Mouse (Mus musculus): ENCODE measurements around the gene Abcc3. TPM values are rescaled to one million over a fixed set of nuclear protein-coding genes. Genes with fewer than 3 reads are reported as not detected.
A peak's percentile ranks its signal among the peaks of the same experiment; 100 is the strongest.

The Abcc3 gene
- polyA plus RNA-seq, 1 experiment = 123 TPM

DNA sequence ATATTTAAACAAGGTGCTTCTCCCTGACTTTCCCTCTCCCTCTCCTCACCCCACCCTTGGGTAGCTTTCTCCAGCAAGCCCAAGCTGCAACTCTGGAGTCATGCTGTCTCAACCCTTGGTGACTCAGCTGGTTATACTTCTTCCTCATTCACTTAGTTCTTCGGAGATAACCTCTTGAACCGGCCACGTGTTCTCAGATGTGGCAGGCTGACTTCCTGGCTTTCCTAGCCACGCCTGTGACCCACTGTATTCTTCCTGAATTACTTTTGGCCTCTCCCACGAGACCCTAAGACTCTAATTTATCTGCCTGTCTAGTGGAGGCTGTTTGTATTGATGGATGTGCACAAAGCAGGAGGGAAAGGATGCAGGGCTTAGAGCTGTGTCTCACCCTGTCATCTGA is 22.0 kb downstream of the Abcc3 start:
- TF ChIP-seq CTCF (IDR thresholded peaks at IDR 0.05; ENCODE audit: control insufficient read depth, insufficient read depth, insufficient replicate concordance, low read depth, low read length) = no peak
- no peak for TF ChIP-seq POLR2A (IDR thresholded peaks at IDR 0.05; ENCODE audit: control insufficient read depth, low read depth, low read length)
- Histone ChIP-seq H3K4me1 (ENCODE audit: control insufficient read depth, insufficient read depth, low read length) (no peaks in the 10 kb centered on the region), H3K27ac (ENCODE audit: control insufficient read depth, insufficient read depth, low read depth, low read length) (no peak overlapping the region)

DNA sequence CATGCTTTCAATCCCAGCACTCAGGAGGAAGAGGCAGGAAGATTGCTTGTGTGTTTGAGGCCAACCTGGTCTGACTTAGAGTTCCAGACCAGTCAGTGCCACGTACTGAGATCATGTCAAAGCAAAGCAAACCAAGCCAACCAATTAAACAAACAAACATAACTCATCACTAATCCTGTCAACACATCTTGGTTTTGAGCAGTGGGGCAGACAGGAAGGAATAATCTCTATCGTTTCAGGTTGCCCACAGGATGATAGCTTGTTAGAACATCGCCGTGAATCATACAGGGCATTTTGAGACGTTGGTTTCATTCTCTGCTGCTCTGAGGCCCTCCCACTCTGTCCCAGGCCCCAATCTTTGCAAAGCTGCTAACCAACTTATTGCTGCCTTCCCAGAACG is 22.8 kb downstream of the Abcc3 start:
- H3K36me3 ChIP-seq (ENCODE audit: control insufficient read depth, insufficient read depth, low read length) = no peaks in the 10 kb centered on the region
- H3K27me3 ChIP-seq (ENCODE audit: control insufficient read depth, insufficient read depth, low read length) = no peaks in the 10 kb centered on the region
- TF ChIP-seq CTCF (IDR thresholded peaks at IDR 0.05; ENCODE audit: control insufficient read depth, insufficient read depth, insufficient replicate concordance, low read depth, low read length) (no peak), POLR2A (IDR thresholded peaks at IDR 0.05; ENCODE audit: control insufficient read depth, low read depth, low read length) (no peak)
- no peaks in the 10 kb centered on the region for H3K4me1 ChIP-seq (ENCODE audit: control insufficient read depth, insufficient read depth, low read length)
- H3K27ac ChIP-seq (ENCODE audit: control insufficient read depth, insufficient read depth, low read depth, low read length) = no peak overlapping the region
- no peak overlapping the region for H3K4me3 ChIP-seq (ENCODE audit: control insufficient read depth, low read depth, low read length)

More for the DNA sequence above, 22.0 kb downstream of the Abcc3 start:
- H3K27me3 ChIP-seq (ENCODE audit: control insufficient read depth, insufficient read depth, low read length) = no peaks in the 10 kb centered on the region
- H3K36me3 ChIP-seq (ENCODE audit: control insufficient read depth, insufficient read depth, low read length) = no peaks in the 10 kb centered on the region
- H3K4me3 ChIP-seq (ENCODE audit: control insufficient read depth, low read depth, low read length) = no peak overlapping the region

DNA sequence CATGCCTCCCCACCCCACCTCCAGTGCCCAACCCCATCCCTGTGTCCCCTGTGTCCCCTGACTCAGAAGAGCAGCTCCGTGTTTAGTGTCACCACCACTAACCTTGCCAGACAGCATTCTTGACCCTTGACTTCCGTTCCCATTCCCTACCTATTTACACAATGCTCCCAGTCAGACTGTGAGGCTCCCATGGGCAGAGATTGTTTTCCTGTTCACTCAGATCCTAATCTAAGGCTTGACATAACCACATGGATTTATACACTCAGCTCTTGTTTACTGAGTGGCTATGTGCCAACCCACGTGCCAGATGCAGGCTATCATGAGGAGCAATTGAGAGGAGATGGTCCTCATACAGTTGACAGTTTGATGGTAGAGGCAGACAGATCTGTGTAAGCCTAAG is 27.5 kb downstream of the Abcc3 start:
- no peak overlapping the region for H3K4me3 ChIP-seq (ENCODE audit: control insufficient read depth, low read depth, low read length)
- H3K27ac ChIP-seq (ENCODE audit: control insufficient read depth, insufficient read depth, low read depth, low read length) = no peak overlapping the region
- no peaks in the 10 kb centered on the region for H3K4me1 ChIP-seq (ENCODE audit: control insufficient read depth, insufficient read depth, low read length)
- TF ChIP-seq CTCF (IDR thresholded peaks at IDR 0.05; ENCODE audit: control insufficient read depth, insufficient read depth, insufficient replicate concordance, low read depth, low read length) (no peak), POLR2A (IDR thresholded peaks at IDR 0.05; ENCODE audit: control insufficient read depth, low read depth, low read length) (no peak)
- no peaks in the 10 kb centered on the region for H3K36me3 ChIP-seq (ENCODE audit: control insufficient read depth, insufficient read depth, low read length)
- no peaks in the 10 kb centered on the region for H3K27me3 ChIP-seq (ENCODE audit: control insufficient read depth, insufficient read depth, low read length)

DNA sequence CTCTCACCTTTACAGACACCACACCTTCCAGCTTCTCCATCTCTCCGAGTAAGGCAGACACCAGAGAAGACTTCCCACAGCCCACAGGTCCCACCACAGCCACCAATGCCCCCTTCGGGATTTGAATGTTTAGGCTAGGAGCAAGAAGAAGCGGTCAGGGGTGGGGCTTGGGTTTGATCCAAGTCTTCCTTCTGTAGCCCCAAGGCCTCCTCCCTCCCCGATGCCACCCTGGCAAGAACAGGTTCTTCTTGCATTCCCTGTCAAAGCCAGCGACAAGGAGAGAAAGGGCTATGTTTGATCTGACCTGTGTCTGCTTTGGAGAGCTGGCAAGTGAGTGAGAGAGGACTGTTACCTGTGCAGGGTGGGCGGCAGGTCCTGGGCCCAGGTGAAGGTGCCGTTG is 29.1 kb downstream of the Abcc3 start:
- no peaks in the 10 kb centered on the region for H3K27me3 ChIP-seq (ENCODE audit: control insufficient read depth, insufficient read depth, low read length)
- no peak overlapping the region for H3K27ac ChIP-seq (ENCODE audit: control insufficient read depth, insufficient read depth, low read depth, low read length)
- H3K36me3 ChIP-seq (ENCODE audit: control insufficient read depth, insufficient read depth, low read length) = no peaks in the 10 kb centered on the region
- no peak for TF ChIP-seq CTCF (IDR thresholded peaks at IDR 0.05; ENCODE audit: control insufficient read depth, insufficient read depth, insufficient replicate concordance, low read depth, low read length)
- no peak for TF ChIP-seq POLR2A (IDR thresholded peaks at IDR 0.05; ENCODE audit: control insufficient read depth, low read depth, low read length)
- H3K4me3 ChIP-seq (ENCODE audit: control insufficient read depth, low read depth, low read length) = no peak overlapping the region
- H3K4me1 ChIP-seq (ENCODE audit: control insufficient read depth, insufficient read depth, low read length) = no peaks in the 10 kb centered on the region

DNA sequence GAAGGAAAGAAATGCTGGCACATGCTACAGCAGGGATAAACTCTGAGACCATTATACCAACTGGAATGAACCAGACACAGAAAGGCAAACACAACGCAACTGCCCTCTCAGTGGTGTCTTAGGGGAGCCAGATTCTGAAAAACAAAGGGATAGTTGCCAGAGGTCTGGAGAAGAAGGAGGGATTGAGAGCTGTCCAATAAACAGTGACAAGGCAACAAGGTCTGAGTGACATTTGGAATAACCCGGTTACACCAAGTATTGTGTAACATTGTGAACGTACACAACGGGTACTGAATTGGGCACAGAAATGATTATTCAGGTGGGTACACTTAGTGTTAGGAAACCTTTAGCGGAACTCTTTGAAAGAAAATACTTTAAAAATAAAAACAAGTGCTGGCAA is 30.7 kb downstream of the Abcc3 start:
- Histone ChIP-seq H3K4me3 (ENCODE audit: control insufficient read depth, low read depth, low read length) (no peak overlapping the region), H3K4me1 (ENCODE audit: control insufficient read depth, insufficient read depth, low read length) (no peaks in the 10 kb centered on the region), H3K27ac (ENCODE audit: control insufficient read depth, insufficient read depth, low read depth, low read length) (no peak overlapping the region), H3K27me3 (ENCODE audit: control insufficient read depth, insufficient read depth, low read length) (no peaks in the 10 kb centered on the region), H3K36me3 (ENCODE audit: control insufficient read depth, insufficient read depth, low read length) (no peaks in the 10 kb centered on the region)
- TF ChIP-seq POLR2A (IDR thresholded peaks at IDR 0.05; ENCODE audit: control insufficient read depth, low read depth, low read length) = no peak
- TF ChIP-seq CTCF (IDR thresholded peaks at IDR 0.05; ENCODE audit: control insufficient read depth, insufficient read depth, insufficient replicate concordance, low read depth, low read length) = no peak

DNA sequence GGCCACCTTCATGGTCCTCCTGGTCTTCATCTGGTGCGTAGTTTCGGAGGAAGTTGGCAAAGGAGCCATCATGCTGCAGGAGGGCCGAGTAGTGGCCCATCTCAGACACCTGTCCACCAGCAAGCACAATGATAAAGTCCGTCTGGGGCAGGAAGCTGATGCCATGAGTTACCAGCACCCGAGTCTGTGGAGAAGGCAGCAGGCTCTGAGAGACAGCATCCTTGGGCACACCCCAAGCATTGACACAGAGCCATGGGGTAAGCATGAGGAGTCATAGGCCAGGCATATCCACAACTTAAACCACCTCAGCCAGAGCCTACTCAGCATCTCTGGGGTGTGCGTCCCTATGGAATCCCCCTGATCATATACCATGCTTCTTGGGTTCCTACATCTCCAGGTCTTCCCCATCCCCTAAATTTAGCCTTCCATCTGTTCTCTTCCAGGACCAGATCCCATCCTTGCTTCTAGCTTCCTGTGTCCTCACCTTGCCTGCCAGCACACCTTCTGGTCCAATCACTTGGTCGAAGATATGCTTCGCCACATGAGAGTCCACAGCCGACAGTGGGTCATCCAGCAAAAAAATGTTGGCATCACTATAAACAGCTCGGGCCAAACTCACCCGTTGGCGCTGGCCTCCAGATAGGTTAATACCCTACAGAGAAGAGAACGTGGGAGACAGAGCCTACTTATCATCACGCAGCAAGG is 31.5 kb downstream of the Abcc3 start:
- no peaks in the 10 kb centered on the region for H3K27me3 ChIP-seq (ENCODE audit: control insufficient read depth, insufficient read depth, low read length)

DNA sequence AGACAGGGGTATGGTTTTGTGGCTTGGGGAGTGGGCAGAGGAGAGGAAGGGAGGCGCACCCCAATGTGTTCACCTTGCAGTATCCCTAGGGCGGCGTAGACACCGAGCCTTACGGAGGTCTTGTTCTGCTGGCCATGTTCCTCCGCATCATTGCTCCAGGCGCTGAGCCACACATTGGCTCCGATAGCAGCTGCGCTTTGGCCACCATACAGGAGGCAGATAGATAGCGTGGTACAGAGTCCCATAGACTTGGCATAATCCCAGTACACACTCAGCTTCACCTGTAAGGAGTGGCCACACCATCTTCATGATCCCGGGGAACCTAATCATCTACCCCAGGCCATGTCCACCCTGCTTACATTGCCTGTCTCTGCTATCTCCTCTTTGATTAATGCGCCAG is 33.6 kb downstream of the Abcc3 start:
- H3K4me1 ChIP-seq (ENCODE audit: control insufficient read depth, insufficient read depth, low read length) = no peaks in the 10 kb centered on the region
- no peak for TF ChIP-seq CTCF (IDR thresholded peaks at IDR 0.05; ENCODE audit: control insufficient read depth, insufficient read depth, insufficient replicate concordance, low read depth, low read length)
- TF ChIP-seq POLR2A (IDR thresholded peaks at IDR 0.05; ENCODE audit: control insufficient read depth, low read depth, low read length) = no peak
- peak overlapping the region; percentile 5 for H3K4me3 ChIP-seq (ENCODE audit: control insufficient read depth, low read depth, low read length)
- no peaks in the 10 kb centered on the region for H3K27me3 ChIP-seq (ENCODE audit: control insufficient read depth, insufficient read depth, low read length)
- H3K36me3 ChIP-seq (ENCODE audit: control insufficient read depth, insufficient read depth, low read length) = no peaks in the 10 kb centered on the region
- no peak overlapping the region for H3K27ac ChIP-seq (ENCODE audit: control insufficient read depth, insufficient read depth, low read depth, low read length)

More for the DNA sequence above, 31.5 kb downstream of the Abcc3 start:
- no peaks in the 10 kb centered on the region for H3K4me1 ChIP-seq (ENCODE audit: control insufficient read depth, insufficient read depth, low read length)
- TF ChIP-seq CTCF (IDR thresholded peaks at IDR 0.05; ENCODE audit: control insufficient read depth, insufficient read depth, insufficient replicate concordance, low read depth, low read length) (no peak), POLR2A (IDR thresholded peaks at IDR 0.05; ENCODE audit: control insufficient read depth, low read depth, low read length) (no peak)
- H3K27ac ChIP-seq (ENCODE audit: control insufficient read depth, insufficient read depth, low read depth, low read length) = no peak overlapping the region
- no peaks in the 10 kb centered on the region for H3K36me3 ChIP-seq (ENCODE audit: control insufficient read depth, insufficient read depth, low read length)
- no peak overlapping the region for H3K4me3 ChIP-seq (ENCODE audit: control insufficient read depth, low read depth, low read length)
